8 mouse cellular contexts compared by ENCODE assay signal in the genomic region with DNA sequence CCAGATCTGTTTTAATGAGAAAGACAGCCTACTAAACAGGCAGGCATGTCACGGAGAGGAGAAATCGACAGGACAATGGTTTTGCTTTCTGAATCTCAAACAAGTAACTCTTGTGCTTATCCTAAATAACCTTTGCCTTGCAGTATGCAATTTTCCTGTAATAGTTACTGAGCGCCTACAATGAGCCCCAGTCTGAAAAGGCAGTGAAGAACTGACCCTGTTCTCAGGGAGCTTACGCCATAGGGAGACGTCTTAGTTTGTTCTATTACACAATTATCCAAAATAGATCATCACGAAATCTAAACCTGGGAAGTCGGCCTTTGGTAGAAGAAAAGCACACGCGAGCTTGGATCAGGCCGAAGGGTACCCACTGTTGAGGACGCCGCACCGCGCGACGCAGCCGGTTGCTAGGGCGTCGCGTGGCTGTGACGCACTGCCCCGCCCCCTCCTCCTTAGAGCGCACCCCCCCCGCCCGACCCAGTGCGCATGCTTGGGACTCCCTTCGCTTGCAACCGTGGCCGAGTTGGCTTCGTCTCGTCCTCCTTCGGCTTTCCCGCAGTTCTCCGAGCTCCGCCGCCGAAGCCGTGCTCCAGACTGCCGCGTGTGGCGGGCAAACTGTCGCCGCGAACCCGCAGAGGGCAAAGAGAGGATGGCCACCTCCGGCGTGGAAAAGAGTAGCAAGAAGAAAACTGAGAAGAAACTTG. TPM values are rescaled to one million over a fixed set of nuclear protein-coding genes. Genes with fewer than 3 reads are reported as not detected.
DNase-seq lines count a peak whose midpoint lies in the region; ATAC-seq lines count a peak whose summit lies in the region.

A gene (plus strand): TSS at position 500 of the 704 bp plus-strand sequence.

- 1% methylated on average over 47 of the region's 47 CpGs for WGBS in hindbrain, embryonic 10.5 days

- H3K27me3 ChIP-seq in hindbrain, embryonic 10.5 days (ENCODE audit: insufficient read depth, poor library complexity, severe bottlenecking) = no peaks in the 10 kb centered on the region

- no peaks in the 10 kb centered on the region for H3K36me3 ChIP-seq in hindbrain, embryonic 10.5 days

- peaks cover 25% of the 10 kb centered on the region for H3K4me1 ChIP-seq in hindbrain, embryonic 10.5 days (replicated peaks)

- peak within 1 kb of the TSS; percentile 86 for H3K4me3 ChIP-seq in hindbrain, embryonic 10.5 days

- peak; percentile 85 for ATAC-seq in frontal cortex, adult (ENCODE audit: low TSS enrichment)

- peak within 1 kb of the TSS; percentile 98 for H3K27ac ChIP-seq in hindbrain, embryonic 10.5 days

- peak; percentile 87 for DNase-seq in MN1 (ENCODE audit: low spot score)
- peak; percentile 86 for DNase-seq in cerebellum, adult 8-10 months
- DNase-seq in hindbrain, embryonic 10.5 days (ENCODE audit: low spot score) = peak; percentile 92
- peak; percentile 84 to 85 for DNase-seq in layer of hippocampus, postnatal 14 days (ENCODE audit: low spot score in 2 of 2)
- peak; percentile 90 for DNase-seq in lung, postnatal 14 days
- DNase-seq in retina, adult 2 months (ENCODE audit: low read depth, low spot score) = peak; percentile 84
- DNase-seq in thymus, postnatal 36 days = peak; percentile 76 to 81

- H3K9me3 ChIP-seq in hindbrain, embryonic 10.5 days = no peaks in the 10 kb centered on the region

RNA-seq across cellular contexts. Expression of the gene that starts here (rescaled TPM):
- polyA plus RNA-seq in hindbrain, embryonic 10.5 days (2016; fragmentation: Nextera tagmentation; extraction: Ambion mirVana) = 59.0 and 60.0 TPM in 2 replicates
- 100 to 1,000 TPM; 101 to 113 TPM for total RNA-seq in layer of hippocampus, postnatal 14 days (2021)

Comparison
In these comparisons a context has a peak if more than half of its experiments do, and no peak if none do; other contexts are left out.
1. Peak in every context shown above with its lines: DNase-seq, ATAC-seq, H3K4me3 ChIP-seq and H3K27ac ChIP-seq.